Mouse (Mus musculus) heart, adult 2 months (tissue): ENCODE measurements around the gene Alpk3. TPM values are rescaled to one million over a fixed set of nuclear protein-coding genes. Genes with fewer than 3 reads are reported as not detected.

Experiments used
- DNase-seq, 2 experiments: peaks; one replicate each; pipeline ENCODE4 v3.0.0; 2021
- H3K27ac ChIP-seq: fragments of 200-600 bp; 2 replicates; pipeline ENCODE4 v1.8.1; 2022
- H3K27me3 ChIP-seq: fragments of 200-500 bp; 2 replicates; pipeline ENCODE4 v1.6.1; 2012; ENCODE audit warnings: mild to moderate bottlenecking, low read length, inconsistent platforms, mixed read lengths; ENCODE audit not compliant: control insufficient read depth, insufficient read depth
- H3K36me3 ChIP-seq: fragments of 200-500 bp; 2 replicates; pipeline ENCODE4 v1.6.1; 2012; ENCODE audit warnings: low read length, inconsistent platforms; ENCODE audit not compliant: control insufficient read depth, insufficient read depth
- H3K4me1 ChIP-seq: fragments of 200-500 bp; 2 replicates; pipeline ENCODE4 v1.6.1; 2011; ENCODE audit warnings: low read length; ENCODE audit not compliant: control insufficient read depth, insufficient read depth
- H3K4me3 ChIP-seq: fragments of 200-600 bp; 2 replicates; pipeline ENCODE4 v1.8.1; 2022
- H3K79me2 ChIP-seq: fragments of 200-500 bp; replicated peaks from 2 replicates; pipeline ENCODE4 v1.6.1; 2012; ENCODE audit warnings: mild to moderate bottlenecking, inconsistent platforms, low read length, moderate library complexity, mixed read lengths; ENCODE audit not compliant: control insufficient read depth, insufficient read depth
- H3K9ac ChIP-seq: fragments of 200-500 bp; 2 replicates; pipeline ENCODE4 v1.6.1; 2012; ENCODE audit warnings: low read depth, mild to moderate bottlenecking, control low read depth, inconsistent platforms, low read length, mixed read lengths
- CTCF ChIP-seq: fragments of 200-600 bp; IDR thresholded peaks from 2 replicates; pipeline ENCODE4 v1.8.1; 2022; ENCODE audit warnings: antibody characterized with exemption, mild to moderate bottlenecking, moderate library complexity
- EP300 ChIP-seq: fragments of 200-500 bp; IDR thresholded peaks from 2 replicates; pipeline ENCODE4 v1.6.1; 2011; ENCODE audit warnings: low read depth, low read length, control low read depth; ENCODE audit not compliant: insufficient read depth
- POLR2A ChIP-seq: fragments of 200-500 bp; IDR thresholded peaks from 2 replicates; pipeline ENCODE4 v1.6.1; 2011; ENCODE audit warnings: mild to moderate bottlenecking, low read depth, low read length, control low read depth; ENCODE audit not compliant: insufficient read depth
- WGBS: fragments of 180-500 bp; shearing (Covaris S2); methylation state at CpG from one replicate; pipeline ENCODE4 v1.1.7; 2018; 5-methylcytosine and 5-hydroxymethylcytosine counted together
- intact Hi-C: fragments of 180-260 bp; cut with DNase I; formaldehyde crosslinking; loops from one replicate; pipeline ENCODE4 v1.15.1; 2025
- polyA plus RNA-seq: library from polyadenylated mRNA; depleted of rRNA; stranded (reverse); fragments of >200 nt; gene quantifications from 2 replicates; pipeline ENCODE4 v1.2.3, GENCODE M21; 2012
- total RNA-seq, 2 experiments: library from RNA; stranded (reverse); gene quantifications; 2 replicates each; pipeline ENCODE4 v1.2.3; 2021

The Alpk3 gene
- total and polyA plus RNA-seq, 3 experiments: 32.3 to 137 (median 117) TPM

GRCm38 (mm10) chr7:81060908-81061307 lies 3.5 kb downstream of the Alpk3 start:
- Histone ChIP-seq H3K27me3 (no peaks in the 10 kb centered on the region), H3K36me3 (no peaks in the 10 kb centered on the region), H3K4me1 (peaks cover 7% of the 10 kb centered on the region), H3K79me2 (0 out of 2 replicates have a peak, but pooled peaks cover 1% of the 10 kb centered on the region), H3K9ac (no peak overlapping the region), H3K27ac (no peak overlapping the region; the same call in 1 of the 2 replicates), H3K4me3 (no peak overlapping the region)
- DNase-seq: no peak
- 86% methylated on average over 2 of the region's 2 CpGs for WGBS
- TF ChIP-seq EP300: no peak
- TF ChIP-seq POLR2A: no peak
- peak; percentile 70 for TF ChIP-seq CTCF
- intact Hi-C loops: loop anchor here (5.0 kb wide), 1 partner anchor 91 kb away; no protein-coding TSS in a partner anchor

DNA sequence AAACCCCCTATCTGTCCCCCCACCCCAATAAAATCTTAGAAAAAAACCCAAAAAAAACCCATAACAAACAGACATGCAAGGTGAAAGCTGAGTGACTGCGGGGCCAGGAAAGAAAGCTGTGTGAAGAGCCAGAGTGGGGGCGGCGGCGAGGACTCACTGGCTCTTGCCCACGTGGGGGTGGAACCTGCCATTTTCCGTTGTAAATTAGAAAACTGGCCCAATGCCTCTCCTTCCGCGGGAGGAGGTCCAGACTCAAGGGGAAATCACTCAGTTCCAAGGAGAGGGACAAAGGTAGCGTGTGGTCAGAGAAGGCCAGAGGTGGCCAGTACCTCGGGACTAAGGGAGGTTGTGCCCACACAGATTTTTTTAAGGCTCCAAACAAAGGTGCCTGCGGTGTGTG lies 4.5 kb downstream of the Alpk3 start:
- H3K79me2 ChIP-seq: 0 out of 2 replicates have a peak, but pooled peaks cover 1% of the 10 kb centered on the region
- 36% methylated on average over 11 of the region's 11 CpGs for WGBS
- intact Hi-C loops: loop anchor here (5.0 kb wide), 1 partner anchor 90 kb away; no protein-coding TSS in a partner anchor
- no peak overlapping the region for H3K4me3 ChIP-seq
- no peak overlapping the region; the same call in 1 of the 2 replicates for H3K27ac ChIP-seq
- TF ChIP-seq POLR2A (no peak), EP300 (no peak), CTCF (no peak)
- H3K9ac ChIP-seq: no peak overlapping the region
- no peaks in the 10 kb centered on the region for H3K36me3 ChIP-seq
- no peaks in the 10 kb centered on the region for H3K27me3 ChIP-seq
- H3K4me1 ChIP-seq: peaks cover 7% of the 10 kb centered on the region
- no peak for DNase-seq

DNA sequence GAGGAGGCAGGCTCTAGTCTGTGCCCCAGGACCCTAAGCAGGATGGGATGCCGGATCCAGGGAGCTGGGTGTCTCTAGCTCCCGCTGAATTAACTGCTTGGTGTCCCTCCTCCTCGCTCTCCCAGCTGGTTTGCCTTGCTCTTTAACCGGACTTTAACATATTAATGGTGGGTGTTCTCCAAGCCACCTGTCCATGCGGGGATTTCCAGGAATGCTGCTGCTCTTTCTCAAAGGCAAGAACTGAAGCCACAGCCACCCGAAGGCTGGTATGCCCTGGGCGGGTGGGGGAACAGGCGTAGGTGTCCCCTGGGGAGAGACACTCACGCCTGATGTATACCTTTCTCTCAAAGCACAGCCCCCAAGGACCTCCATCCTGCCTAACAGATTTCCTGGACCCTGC lies 5.9 kb downstream of the Alpk3 start:
- Histone ChIP-seq H3K79me2 (0 out of 2 replicates have a peak, but pooled peaks cover 1% of the 10 kb centered on the region), H3K9ac (no peak overlapping the region), H3K36me3 (no peaks in the 10 kb centered on the region), H3K27me3 (no peaks in the 10 kb centered on the region), H3K27ac (no peak overlapping the region), H3K4me3 (no peak overlapping the region), H3K4me1 (peaks cover 5% of the 10 kb centered on the region)
- DNase-seq: no peak
- 81% methylated on average over 9 of the region's 9 CpGs for WGBS
- TF ChIP-seq POLR2A (no peak), CTCF (no peak), EP300 (no peak)
- intact Hi-C loops: loop anchor here (5.0 kb wide), 1 partner anchor 89 kb away; no protein-coding TSS in a partner anchor

GRCm38 (mm10) chr7:81066714-81067113 lies 9.3 kb downstream of the Alpk3 start:
- Histone ChIP-seq H3K27me3 (no peaks in the 10 kb centered on the region), H3K4me1 (peaks cover 2% of the 10 kb centered on the region), H3K9ac (no peak overlapping the region), H3K27ac (no peak overlapping the region), H3K4me3 (no peak overlapping the region), H3K36me3 (no peaks in the 10 kb centered on the region), H3K79me2 (0 out of 2 replicates have a peak, but pooled peaks cover 1% of the 10 kb centered on the region)
- intact Hi-C loops: no loop called here
- no peak for DNase-seq
- WGBS: 25% methylated on average over 6 of the region's 6 CpGs
- TF ChIP-seq POLR2A: no peak

GRCm38 (mm10) chr7:81072463-81072862 lies 15.1 kb downstream of the Alpk3 start:
- intact Hi-C loops: loop anchor here (5.0 kb wide), 2 partner anchors 35 to 60 kb away; no protein-coding TSS in a partner anchor
- no peak overlapping the region for H3K4me3 ChIP-seq
- no peaks in the 10 kb centered on the region for H3K79me2 ChIP-seq
- H3K9ac ChIP-seq: no peak overlapping the region
- peak overlapping the region; percentile 34 for H3K27ac ChIP-seq
- WGBS: 30% methylated on average over 5 of the region's 5 CpGs
- TF ChIP-seq CTCF (no peak), POLR2A (peak; percentile 40; the same call in 1 of the 2 replicates), EP300 (0 out of 2 replicates have a peak, but pooled peaks have one; percentile 58)
- 0 out of 2 replicates have a peak, but pooled peaks cover under 1% of the 10 kb centered on the region for H3K36me3 ChIP-seq
- H3K4me1 ChIP-seq: peaks cover 15% of the 10 kb centered on the region
- DNase-seq: peak; percentile 80 to 83
- no peaks in the 10 kb centered on the region for H3K27me3 ChIP-seq

DNA sequence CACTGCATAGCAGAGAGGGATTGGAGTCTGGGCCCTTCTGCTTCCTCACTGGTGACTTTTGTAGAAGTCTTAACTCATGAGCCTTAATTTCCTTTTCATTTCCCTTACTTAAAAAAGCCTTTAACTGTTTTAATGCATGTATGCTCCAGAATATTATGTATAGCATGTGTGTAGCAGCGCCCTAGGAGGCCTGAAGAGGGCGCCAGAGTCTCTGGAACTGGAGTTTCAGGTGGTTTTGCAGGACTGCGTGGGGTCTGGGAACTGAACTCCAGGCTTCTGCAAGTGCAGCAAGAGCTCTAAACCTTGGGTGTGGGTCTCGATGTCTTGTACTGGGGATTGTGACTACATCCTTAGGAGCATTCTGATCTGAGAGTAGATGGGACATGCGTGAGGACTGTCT lies 15.9 kb downstream of the Alpk3 start:
- Histone ChIP-seq H3K27ac (peak overlapping the region; percentile 34), H3K36me3 (peaks cover 5% of the 10 kb centered on the region; the same call in 1 of the 2 replicates), H3K4me1 (peaks cover 15% of the 10 kb centered on the region), H3K79me2 (no peaks in the 10 kb centered on the region), H3K4me3 (no peak overlapping the region), H3K27me3 (no peaks in the 10 kb centered on the region), H3K9ac (no peak overlapping the region)
- TF ChIP-seq CTCF: peak; percentile 58
- TF ChIP-seq EP300: no peak
- intact Hi-C loops: loop anchor here (5.0 kb wide), 2 partner anchors 34 to 59 kb away; no protein-coding TSS in a partner anchor
- no peak for DNase-seq
- 92% methylated on average over 5 of the region's 5 CpGs for WGBS
